8 mouse cellular contexts compared by ENCODE assay signal in genomic region chr8:125183548-125184451, GRCm38 (mm10).
DNase-seq lines count a peak whose midpoint lies in the region; ATAC-seq and TF ChIP-seq lines count a peak whose summit lies in the region.

No protein-coding gene starts in this region.

- H3K27ac ChIP-seq in CH12.LX (ENCODE audit: insufficient read depth, low read depth), result no peak overlapping the region
- H3K27ac ChIP-seq in heart, embryonic 15.5 days, result no peak overlapping the region
- no peak overlapping the region for H3K27ac ChIP-seq in kidney, postnatal 0 days
- no peak overlapping the region for H3K27ac ChIP-seq in liver, embryonic 13.5 days
- peak overlapping the region; percentile 54 for H3K27ac ChIP-seq in neural tube, embryonic 15.5 days (replicated peaks)

- peaks cover 16% of the 10 kb centered on the region for H3K27me3 ChIP-seq in CH12.LX (replicated peaks)
- no peaks in the 10 kb centered on the region for H3K27me3 ChIP-seq in heart, embryonic 15.5 days
- H3K27me3 ChIP-seq in kidney, postnatal 0 days (ENCODE audit: insufficient read depth, low read length), result no peaks in the 10 kb centered on the region
- H3K27me3 ChIP-seq in liver, embryonic 13.5 days, result no peaks in the 10 kb centered on the region
- peaks cover 20% of the 10 kb centered on the region for H3K27me3 ChIP-seq in neural tube, embryonic 15.5 days (replicated peaks)

- ATAC-seq in heart, embryonic 15.5 days (replicated peaks; ENCODE audit: insufficient number of reproducible peaks, insufficient read depth, low FRiP score, low read depth), result 0 out of 2 replicates have a peak, but pooled peaks have one; percentile 7
- ATAC-seq in kidney, postnatal 0 days (replicated peaks; ENCODE audit: low FRiP score, low read depth), result peak; percentile 55; the same call in 1 of the 2 replicates
- no peak for ATAC-seq in liver, embryonic 13.5 days (ENCODE audit: low read depth)
- peak; percentile 69; the same call in 1 of the 2 replicates for ATAC-seq in neural tube, embryonic 15.5 days (ENCODE audit: low FRiP score)

- no peaks in the 10 kb centered on the region for H3K79me2 ChIP-seq in CH12.LX (replicated peaks; ENCODE audit: control insufficient read depth, extremely low read depth, insufficient read depth, poor library complexity, severe bottlenecking)

- H3K4me1 ChIP-seq in CH12.LX (ENCODE audit: control insufficient read depth in 1 of 2, insufficient read depth in 2 of 2), result peaks cover 0 to 6% of the 10 kb centered on the region in 2 experiments; a peak in 1 of 4 replicates
- peaks cover 23% of the 10 kb centered on the region for H3K4me1 ChIP-seq in heart, embryonic 15.5 days (replicated peaks)
- H3K4me1 ChIP-seq in kidney, postnatal 0 days (replicated peaks; ENCODE audit: insufficient read depth, low read length), result no peaks in the 10 kb centered on the region
- H3K4me1 ChIP-seq in liver, embryonic 13.5 days (replicated peaks), result peaks cover 8% of the 10 kb centered on the region
- H3K4me1 ChIP-seq in neural tube, embryonic 15.5 days, result peaks cover 13% of the 10 kb centered on the region

- in situ Hi-C loops in CH12.LX (cut with MboI; ENCODE audit: low pct_ligation_motif_present, low pct_unique_long_range_greater_than_20kb, low sequenced_read_pairs), result loop anchor here (5.0 to 25.0 kb wide), 3 partner anchors 379 to 681 kb away; partner anchors contain the start of gene Sipa1l2

- dilution Hi-C loops in CH12.LX (cut with MboI; ENCODE audit: extremely low pct_ligation_motif_present, extremely low pct_unique_long_range_greater_than_20kb, low sequenced_read_pairs), result no loop called here

- peak overlapping the region; percentile 27; the same call in 1 of the 2 replicates for H3K4me2 ChIP-seq in CH12.LX (ENCODE audit: insufficient read depth, low read depth, poor library complexity, severe bottlenecking)
- H3K4me2 ChIP-seq in heart, embryonic 15.5 days, result no peak overlapping the region
- no peak overlapping the region for H3K4me2 ChIP-seq in kidney, postnatal 0 days (ENCODE audit: low read length)
- no peak overlapping the region for H3K4me2 ChIP-seq in liver, embryonic 13.5 days
- H3K4me2 ChIP-seq in neural tube, embryonic 15.5 days, result peak overlapping the region; percentile 20; the same call in 1 of the 2 replicates

- peak; percentile 65 for DNase-seq in CH12.LX (ENCODE audit: extremely low read depth)
- peak; percentile 91 for DNase-seq in brain, embryonic 14.5 days (ENCODE audit: low read depth)
- DNase-seq in fibroblast of lung, adult 2 months (ENCODE audit: low read depth), result peak; percentile 18
- peak; percentile 92 for DNase-seq in kidney, postnatal 0 days (ENCODE audit: low spot score)
- DNase-seq in liver, embryonic 13.5 days, result peak; percentile 25
- DNase-seq in thymus, adult 18-20 months, result peak; percentile 31 to 46

- peak; percentile 90 for TF ChIP-seq RAD21 in CH12.LX (IDR thresholded peaks at IDR 0.05; ENCODE audit: low read depth, low read length)

- no peak for TF ChIP-seq POLR2A in CH12.LX (IDR thresholded peaks at IDR 0.05; ENCODE audit: low read depth, low read length)
- TF ChIP-seq POLR2A in brain, embryonic 14.5 days (IDR thresholded peaks at IDR 0.05; ENCODE audit: borderline replicate concordance, extremely low read depth, insufficient read depth, insufficient read length, poor library complexity, severe bottlenecking), result no peak

- H3K9ac ChIP-seq in CH12.LX (ENCODE audit: insufficient read depth, low read depth), result no peak overlapping the region
- no peak overlapping the region for H3K9ac ChIP-seq in heart, embryonic 15.5 days
- no peak overlapping the region for H3K9ac ChIP-seq in kidney, postnatal 0 days (ENCODE audit: low read depth, low read length)
- H3K9ac ChIP-seq in liver, embryonic 13.5 days, result no peak overlapping the region
- H3K9ac ChIP-seq in neural tube, embryonic 15.5 days (replicated peaks), result 0 out of 2 replicates have a peak overlapping the region, but pooled peaks have one; percentile 6

- no peaks in the 10 kb centered on the region for H3K36me3 ChIP-seq in CH12.LX (replicated peaks in 1 of 2; ENCODE audit: control insufficient read depth in 1 of 2, insufficient read depth in 1 of 2, low read length in 1 of 2)
- no peaks in the 10 kb centered on the region for H3K36me3 ChIP-seq in heart, embryonic 15.5 days
- no peaks in the 10 kb centered on the region for H3K36me3 ChIP-seq in kidney, postnatal 0 days (ENCODE audit: insufficient read depth, low read length)
- H3K36me3 ChIP-seq in liver, embryonic 13.5 days, result no peaks in the 10 kb centered on the region
- no peaks in the 10 kb centered on the region for H3K36me3 ChIP-seq in neural tube, embryonic 15.5 days

- peaks cover under 1% of the 10 kb centered on the region for H3K9me3 ChIP-seq in CH12.LX (replicated peaks; ENCODE audit: low read length)
- no peaks in the 10 kb centered on the region for H3K9me3 ChIP-seq in heart, embryonic 15.5 days (replicated peaks)
- H3K9me3 ChIP-seq in kidney, postnatal 0 days (replicated peaks; ENCODE audit: low read length), result no peaks in the 10 kb centered on the region
- H3K9me3 ChIP-seq in liver, embryonic 13.5 days (replicated peaks), result no peaks in the 10 kb centered on the region
- no peaks in the 10 kb centered on the region for H3K9me3 ChIP-seq in neural tube, embryonic 15.5 days (replicated peaks)

- TF ChIP-seq EP300 in CH12.LX (IDR thresholded peaks at IDR 0.05; ENCODE audit: low read length), result no peak

- peak; percentile 78 to 90 for TF ChIP-seq CTCF in CH12.LX (conservative IDR thresholded peaks at IDR 0.05 in 1 of 2, IDR thresholded peaks at IDR 0.05 in 1 of 2; ENCODE audit: low read depth in 2 of 2, low read length in 2 of 2)
- peak; percentile 97 for TF ChIP-seq CTCF in brain, embryonic 14.5 days (IDR thresholded peaks at IDR 0.05; ENCODE audit: borderline replicate concordance, extremely low read depth, insufficient read depth, insufficient read length)
- TF ChIP-seq CTCF in kidney, postnatal 0 days (IDR thresholded peaks at IDR 0.05; ENCODE audit: low read depth), result peak; percentile 97

- no peak overlapping the region for H3K4me3 ChIP-seq in CH12.LX (replicated peaks in 1 of 3; ENCODE audit: low read depth in 2 of 3, low read length in 2 of 3, poor library complexity in 1 of 3)
- H3K4me3 ChIP-seq in heart, embryonic 15.5 days, result no peak overlapping the region
- no peak overlapping the region for H3K4me3 ChIP-seq in kidney, postnatal 0 days (replicated peaks; ENCODE audit: low read depth, low read length)
- no peak overlapping the region for H3K4me3 ChIP-seq in liver, embryonic 13.5 days (replicated peaks)
- H3K4me3 ChIP-seq in neural tube, embryonic 15.5 days (replicated peaks), result no peak overlapping the region

- 25% methylated on average over 17 of the region's 17 CpGs for WGBS in heart, embryonic 15.5 days
- 17% methylated on average over 17 of the region's 17 CpGs for WGBS in kidney, postnatal 0 days
- 19% methylated on average over 17 of the region's 17 CpGs for WGBS in liver, embryonic 13.5 days (ENCODE audit: insufficient replicate concordance)
- WGBS in neural tube, embryonic 15.5 days, result 21% methylated on average over 17 of the region's 17 CpGs

TF ChIP-seq in CH12.LX, 34 proteins besides CTCF, POLR2A, EP300 and RAD21:
- TF ChIP-seq IRF4 (IDR thresholded peaks at IDR 0.05; ENCODE audit: low read depth, low read length) (peak; percentile 50; the same call in 1 of the 2 replicates), SIN3A (IDR thresholded peaks at IDR 0.05; ENCODE audit: low read length) (no peak), MYC (IDR thresholded peaks at IDR 0.05; ENCODE audit: low read depth, low read length) (no peak), UBTF (IDR thresholded peaks at IDR 0.05; ENCODE audit: low read depth, low read length) (no peak), SMC3 (IDR thresholded peaks at IDR 0.05; ENCODE audit: low read depth, low read length) (peak; percentile 89), MAZ (IDR thresholded peaks at IDR 0.05; ENCODE audit: low read depth, low read length) (no peak), TCF12 (IDR thresholded peaks at IDR 0.05; ENCODE audit: low read depth, low read length) (no peak), JUND (conservative IDR thresholded peaks at IDR 0.05; ENCODE audit: low read depth, low read length) (no peak), ETS1 (conservative IDR thresholded peaks at IDR 0.05; ENCODE audit: low read depth, low read length) (no peak), HCFC1 (IDR thresholded peaks at IDR 0.05; ENCODE audit: low read depth, low read length) (no peak), PAX5 (IDR thresholded peaks at IDR 0.05; ENCODE audit: low read length) (no peak), MAFK (IDR thresholded peaks at IDR 0.05; ENCODE audit: insufficient replicate concordance, low read length) (no peak), ZKSCAN1 (IDR thresholded peaks at IDR 0.05; ENCODE audit: borderline replicate concordance, low read depth, low read length) (no peak), TBP (conservative IDR thresholded peaks at IDR 0.05; ENCODE audit: low read depth, low read length) (no peak), E2F4 (IDR thresholded peaks at IDR 0.05; ENCODE audit: insufficient replicate concordance, low read depth, low read length) (no peak), ZC3H11A (IDR thresholded peaks at IDR 0.05; ENCODE audit: low read depth, low read length) (peak; percentile 59), ELF1 (IDR thresholded peaks at IDR 0.05; ENCODE audit: low read depth, low read length) (0 out of 2 replicates have a peak, but pooled peaks have one; percentile 23), BHLHE40 (IDR thresholded peaks at IDR 0.05; ENCODE audit: low read depth, low read length) (no peak), JUN (IDR thresholded peaks at IDR 0.05; ENCODE audit: insufficient read depth, low read depth, low read length) (no peak), ZNF384 (IDR thresholded peaks at IDR 0.05; ENCODE audit: low read depth, low read length) (no peak), MXI1 (IDR thresholded peaks at IDR 0.05; ENCODE audit: low read depth, low read length) (no peak), NELFE (IDR thresholded peaks at IDR 0.05; ENCODE audit: low read depth, low read length) (peak; percentile 35; the same call in 1 of the 2 replicates), USF2 (conservative IDR thresholded peaks at IDR 0.05; ENCODE audit: low read depth, low read length) (no peak), USF1 (IDR thresholded peaks at IDR 0.05; ENCODE audit: low read depth, low read length) (no peak), ZMIZ1 (IDR thresholded peaks at IDR 0.05; ENCODE audit: low read depth, low read length) (no peak), MAX (IDR thresholded peaks at IDR 0.05; ENCODE audit: low read length) (no peak), NRF1 (IDR thresholded peaks at IDR 0.05; ENCODE audit: low read depth, low read length) (no peak), KAT2A (IDR thresholded peaks at IDR 0.05; ENCODE audit: insufficient replicate concordance, low read length) (no peak), MEF2A (IDR thresholded peaks at IDR 0.05; ENCODE audit: borderline replicate concordance, low read depth, low read length) (0 out of 2 replicates have a peak, but pooled peaks have one; percentile 24)

Comparison
In these comparisons a context has a peak if more than half of its experiments do, and no peak if none do; other contexts are left out.
1. DNase-seq: peak in every context shown above with its lines; median percentile 92 in kidney, postnatal 0 days; 91 in brain, embryonic 14.5 days; 65 in CH12.LX; 38 in thymus, adult 18-20 months; 25 in liver, embryonic 13.5 days; 18 in fibroblast of lung, adult 2 months.
2. H3K4me2 ChIP-seq: peak in CH12.LX (single experiment) and neural tube, embryonic 15.5 days (single experiment); none in heart, embryonic 15.5 days (single experiment), kidney, postnatal 0 days (single experiment) and liver, embryonic 13.5 days (single experiment).
3. Peak in every context shown above with its lines, with median percentiles within 50 percentile points of each other: CTCF ChIP-seq.